Mouse (Mus musculus): ENCODE data around the gene Aldh16a1. TPM values are rescaled to one million over a fixed set of nuclear protein-coding genes. Genes with fewer than 3 reads are reported as not detected.
"Not testable (repeated sequence)": the region's sequence is repeated elsewhere in the genome, so short reads cannot be mapped to it uniquely, and the experiment has no call there.

Aldh16a1 gene
- polyA plus RNA-seq, 1 experiment from 2014 or later: 30.3 TPM

DNA sequence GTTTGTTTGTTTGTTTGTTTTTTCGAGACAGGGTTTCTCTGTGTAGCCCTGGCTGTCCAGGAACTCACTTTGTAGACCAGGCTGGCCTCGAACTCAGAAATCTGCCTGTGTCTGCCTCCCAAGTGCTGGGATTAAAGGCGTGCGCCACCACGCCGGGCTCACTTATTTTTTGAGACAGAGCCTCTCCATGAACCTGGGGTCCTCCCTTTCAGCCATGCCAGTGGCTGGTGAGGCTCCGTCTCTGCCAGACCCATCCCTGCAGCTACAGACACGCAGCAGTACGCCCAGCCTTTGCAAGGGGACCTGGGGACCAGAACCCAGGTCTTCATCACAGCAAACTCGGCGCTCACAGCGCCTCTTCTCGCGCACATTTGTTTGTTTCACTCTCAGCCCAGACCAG is 58.4 kb downstream of the Aldh16a1 start:
- not testable (repeated sequence) for H3K9ac ChIP-seq; DNase-seq; H3K9me3 ChIP-seq (replicated peaks); H3K4me3 ChIP-seq (replicated peaks); H3K36me3 ChIP-seq; H3K4me2 ChIP-seq; H3K27ac ChIP-seq; H3K27me3 ChIP-seq; ATAC-seq (ENCODE audit: low read depth)
- WGBS (ENCODE audit: insufficient replicate concordance): 85% methylated on average over 14 of the region's 14 CpGs
- peaks cover 41% of the 10 kb centered on the region for H3K4me1 ChIP-seq (replicated peaks)

DNA sequence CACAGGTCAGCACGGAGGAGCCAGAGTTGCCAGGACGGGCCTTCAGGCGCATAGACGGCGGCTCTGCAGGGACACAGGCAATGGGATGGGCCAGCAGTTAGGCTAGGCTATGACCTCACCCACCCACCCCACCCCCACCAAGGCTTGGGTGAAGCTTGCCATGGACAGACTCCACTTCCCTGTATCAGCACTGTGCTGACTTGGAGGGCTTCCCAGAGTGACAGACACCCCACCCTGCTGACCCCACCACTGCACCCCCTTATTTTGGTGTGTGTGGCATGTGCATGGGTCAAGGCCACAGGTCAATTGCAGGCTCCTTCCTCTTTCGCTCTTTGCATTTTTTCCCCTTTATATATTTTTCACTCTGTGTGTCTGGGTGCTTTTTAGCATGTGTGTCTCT is 59.0 kb downstream of the Aldh16a1 start:
- Histone ChIP-seq H3K9me3 (replicated peaks) (no peaks in the 10 kb centered on the region), H3K27me3 (no peaks in the 10 kb centered on the region), H3K36me3 (no peaks in the 10 kb centered on the region), H3K4me3 (replicated peaks) (no peak overlapping the region), H3K27ac (no peak overlapping the region), H3K9ac (no peak overlapping the region), H3K4me1 (replicated peaks) (peaks cover 47% of the 10 kb centered on the region), H3K4me2 (no peak overlapping the region)
- no peak for ATAC-seq (ENCODE audit: low read depth)
- no peak for DNase-seq
- 56% methylated on average over 6 of the region's 6 CpGs for WGBS (ENCODE audit: insufficient replicate concordance)

DNA sequence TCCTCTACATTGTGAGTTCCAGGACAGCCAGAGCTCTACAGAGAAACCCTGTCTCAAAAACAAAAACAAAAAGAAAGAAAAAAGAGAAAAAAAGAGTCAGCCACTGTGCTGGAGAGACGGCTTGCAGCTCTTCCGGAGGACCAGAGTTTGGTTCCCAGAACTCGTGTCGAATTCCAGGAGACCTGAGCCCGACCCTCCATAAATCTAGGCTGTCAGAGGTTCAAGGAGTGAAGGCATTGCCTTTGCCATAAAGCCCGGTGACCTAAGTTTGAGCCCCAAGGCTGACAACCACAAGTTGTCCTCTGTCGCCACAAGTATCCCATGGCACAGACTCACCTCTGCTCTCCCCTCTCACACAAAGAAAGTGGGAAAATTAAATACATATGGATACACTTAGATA is 60.3 kb downstream of the Aldh16a1 start:
- no peak for DNase-seq
- H3K9me3 ChIP-seq (replicated peaks): no peaks in the 10 kb centered on the region
- ATAC-seq (ENCODE audit: low read depth): no peak

DNA sequence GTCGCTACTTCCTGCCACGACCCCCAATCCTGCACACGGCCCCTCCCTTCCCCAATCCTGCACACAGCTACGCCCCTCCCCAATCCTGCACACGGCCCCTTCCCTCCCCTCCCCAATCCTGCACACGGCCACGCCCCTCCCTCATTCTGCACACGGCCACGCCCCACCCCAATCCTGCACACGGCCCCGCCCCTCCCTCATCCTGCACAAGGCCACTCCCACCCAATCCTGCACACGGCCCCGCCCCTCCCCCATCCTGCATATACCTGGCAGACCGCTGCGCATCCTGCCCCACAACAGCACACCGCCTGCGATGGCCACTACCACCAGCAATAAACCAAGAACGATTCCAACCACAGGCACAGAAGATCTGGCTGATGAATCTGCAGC is 60.9 kb downstream of the Aldh16a1 start:
- H3K4me2 ChIP-seq: peak overlapping the region; percentile 30
- H3K4me1 ChIP-seq (replicated peaks): peaks cover 54% of the 10 kb centered on the region
- no peak overlapping the region for H3K9ac ChIP-seq
- no peak overlapping the region; the same call in 1 of the 2 replicates for H3K27ac ChIP-seq
- ATAC-seq (ENCODE audit: low read depth): no peak
- H3K36me3 ChIP-seq: no peaks in the 10 kb centered on the region
- no peaks in the 10 kb centered on the region for H3K27me3 ChIP-seq
- WGBS (ENCODE audit: insufficient replicate concordance): 25% methylated on average over 17 of the region's 18 CpGs
- H3K9me3 ChIP-seq (replicated peaks): no peaks in the 10 kb centered on the region
- no peak for DNase-seq
- H3K4me3 ChIP-seq (replicated peaks): no peak overlapping the region

More for the DNA sequence above, 60.3 kb downstream of the Aldh16a1 start:
- Histone ChIP-seq H3K4me2 (no peak overlapping the region), H3K4me1 (replicated peaks) (peaks cover 52% of the 10 kb centered on the region), H3K27ac (no peak overlapping the region; the same call in 1 of the 2 replicates), H3K36me3 (no peaks in the 10 kb centered on the region), H3K4me3 (replicated peaks) (no peak overlapping the region), H3K27me3 (no peaks in the 10 kb centered on the region), H3K9ac (no peak overlapping the region)
- 45% methylated on average over 7 of the region's 7 CpGs for WGBS (ENCODE audit: insufficient replicate concordance)

DNA sequence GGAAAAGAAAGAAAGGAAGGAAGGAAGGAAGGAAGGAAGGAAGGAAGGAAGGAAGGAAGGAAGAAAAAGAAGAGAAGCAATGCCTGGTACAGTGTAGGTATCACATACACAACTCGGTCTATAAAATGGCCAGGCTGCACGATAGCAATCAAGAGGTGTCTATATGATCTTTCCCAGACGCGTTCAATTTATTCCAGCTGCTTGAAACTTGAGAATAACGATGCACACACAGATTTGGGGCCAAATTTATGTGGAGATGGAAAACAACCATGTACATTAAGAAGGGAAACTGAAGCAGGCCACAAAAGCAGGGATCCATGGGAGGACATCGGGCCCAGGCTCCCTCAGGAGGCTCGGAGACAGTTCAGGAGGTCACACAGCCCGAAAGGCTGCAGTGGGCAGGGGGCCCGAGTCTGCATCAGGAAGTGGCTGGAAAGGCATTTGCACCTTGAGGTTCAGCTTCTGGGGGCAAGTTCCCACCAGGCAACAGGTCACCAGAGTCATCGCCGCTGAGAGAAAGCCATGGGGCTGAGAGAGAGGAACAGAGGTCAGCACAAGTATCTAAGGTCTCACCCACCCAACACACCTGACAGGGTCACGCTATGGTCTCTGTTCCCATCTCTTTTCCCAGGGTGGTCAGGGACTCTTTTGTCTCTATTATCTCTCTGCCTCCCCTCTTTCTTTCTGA is 61.4 kb downstream of the Aldh16a1 start:
- DNase-seq (no peak), ATAC-seq (ENCODE audit: low read depth) (no peak)
- WGBS (ENCODE audit: insufficient replicate concordance): 35% methylated on average over 12 of the region's 12 CpGs
- H3K9ac ChIP-seq: no peak overlapping the region
- H3K4me3 ChIP-seq (replicated peaks): no peak overlapping the region
- peak overlapping the region; percentile 63; the same call in 1 of the 2 replicates for H3K27ac ChIP-seq
- H3K27me3 ChIP-seq: no peaks in the 10 kb centered on the region
- H3K4me2 ChIP-seq: peak overlapping the region; percentile 30
- no peaks in the 10 kb centered on the region for H3K9me3 ChIP-seq (replicated peaks)
- peaks cover 56% of the 10 kb centered on the region for H3K4me1 ChIP-seq (replicated peaks)
- no peaks in the 10 kb centered on the region for H3K36me3 ChIP-seq

DNA sequence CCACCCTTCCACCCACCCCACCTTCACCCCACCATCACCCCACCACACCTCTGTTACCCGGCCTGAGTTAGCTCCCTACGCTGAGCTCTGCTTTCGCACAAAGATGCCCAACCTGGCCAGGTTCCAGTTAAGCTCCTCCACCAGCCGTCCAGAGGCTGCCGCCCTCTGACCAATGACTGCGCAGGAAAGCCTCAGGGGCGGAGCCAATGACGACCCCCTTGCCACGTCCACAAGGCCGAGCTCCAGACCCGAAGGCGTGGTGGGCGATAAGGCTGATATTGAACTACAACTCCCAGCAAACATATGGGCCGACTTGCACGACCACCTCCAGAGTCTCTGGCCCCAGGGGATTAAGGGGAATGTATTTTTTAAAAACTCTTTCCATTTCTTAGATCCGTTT is 62.3 kb downstream of the Aldh16a1 start, which contains the start of gene Rcn3:
Rcn3 (minus strand) TSS at position 174 of the 400 bp plus-strand sequence.
- H3K9me3 ChIP-seq (replicated peaks): no peaks in the 10 kb centered on the region
- 1% methylated on average over 16 of the region's 16 CpGs for WGBS (ENCODE audit: insufficient replicate concordance)
- peaks cover 56% of the 10 kb centered on the region for H3K4me1 ChIP-seq (replicated peaks)
- H3K4me2 ChIP-seq: peak within 1 kb of the TSS; percentile 77
- H3K27ac ChIP-seq: peak within 1 kb of the TSS; percentile 63
- 0 out of 2 replicates have a peak, but pooled peaks cover 4% of the 10 kb centered on the region for H3K36me3 ChIP-seq
- peak within 1 kb of the TSS; percentile 59 for H3K9ac ChIP-seq
- ATAC-seq (ENCODE audit: low read depth) (peak; percentile 79), DNase-seq (peak; percentile 80)
- peak within 1 kb of the TSS; percentile 58 for H3K4me3 ChIP-seq (replicated peaks)
- no peaks in the 10 kb centered on the region for H3K27me3 ChIP-seq

DNA sequence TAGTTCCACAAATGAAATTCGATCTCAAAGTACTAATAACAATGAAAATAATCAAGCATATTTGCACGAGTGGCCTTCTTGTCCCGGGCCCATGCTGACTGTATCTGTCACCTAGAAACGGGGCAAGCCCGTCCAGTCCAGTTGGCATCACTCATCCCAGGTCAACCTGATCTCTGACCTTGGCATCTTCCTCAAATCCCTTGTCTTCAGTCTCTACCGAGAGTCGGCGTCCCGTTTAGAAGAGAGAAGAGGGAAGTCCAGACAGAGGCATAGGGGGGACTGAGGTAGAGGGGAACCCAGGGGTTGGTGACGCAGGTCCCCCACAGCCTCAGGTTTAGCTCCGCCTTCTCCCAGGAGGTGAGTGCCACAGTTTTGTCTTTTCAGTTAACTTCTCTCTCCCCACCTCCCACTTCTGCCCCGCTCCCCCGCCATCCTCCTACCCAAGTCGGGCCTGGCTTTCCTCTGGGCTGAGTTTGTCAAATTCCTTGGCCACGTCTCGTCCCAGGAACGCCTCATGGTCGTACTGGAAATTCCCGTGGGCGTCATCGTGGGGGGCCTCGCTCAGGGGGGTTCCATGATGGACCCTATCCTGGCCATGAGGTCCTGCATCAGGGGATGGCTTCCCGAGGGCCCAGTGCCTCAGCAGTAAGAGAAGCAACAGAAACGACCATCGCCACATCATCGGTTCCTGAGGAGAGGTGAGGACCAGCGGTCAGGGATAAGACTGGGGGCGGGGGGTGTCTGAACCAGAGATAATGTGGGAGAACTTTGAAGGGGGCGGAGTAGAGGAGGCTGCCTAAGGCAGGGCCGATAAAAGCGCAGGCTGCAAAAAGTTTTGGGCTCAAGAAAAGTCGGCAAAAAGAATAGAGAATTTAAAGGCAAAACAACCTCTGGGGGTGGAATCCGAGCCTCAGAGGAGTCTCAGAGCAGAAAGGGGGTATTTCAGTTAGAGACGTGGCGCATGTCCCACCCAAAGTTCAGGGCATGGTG is 63.1 kb downstream of the Aldh16a1 start:
- no peaks in the 10 kb centered on the region for H3K9me3 ChIP-seq (replicated peaks)
- H3K27ac ChIP-seq: peak overlapping the region; percentile 60
- ATAC-seq (ENCODE audit: low read depth): peak; percentile 58
- H3K4me3 ChIP-seq (replicated peaks): peak overlapping the region; percentile 58
- WGBS (ENCODE audit: insufficient replicate concordance): 13% methylated on average over 35 of the region's 35 CpGs
- 0 out of 2 replicates have a peak, but pooled peaks cover 6% of the 10 kb centered on the region for H3K36me3 ChIP-seq
- no peaks in the 10 kb centered on the region for H3K27me3 ChIP-seq
- peak overlapping the region; percentile 77 for H3K4me2 ChIP-seq
- H3K9ac ChIP-seq: peak overlapping the region; percentile 59
- H3K4me1 ChIP-seq (replicated peaks): peaks cover 56% of the 10 kb centered on the region
- no peak for DNase-seq

MicroRNA genes within 50 kb of the gene (microRNA counts, 519-probe panel; counts per million panel counts)
- microRNA mmu-miR-150: 2,235 counts per million, percentile 8 among the panel's probes with 10 or more counts

Small RNAs within 50 kb of the gene (microRNA-seq; reads per million reads assigned to microRNA genes)
- gene Mir150: 30.0 reads per million, percentile 38 among the genes with 10 or more reads in this experiment
- 47.3 reads per million, percentile 42 among the genes with 10 or more reads in this experiment for gene Mir5121
- not detected for gene Mir7055

Other genes starting within 250 kb of the Aldh16a1 start
- gene Ap2a1, start 225.1 kb downstream of the Aldh16a1 start, polyA plus RNA-seq (2015; fragmentation: Nextera tagmentation; extraction: Ambion mirVana): 69.5 and 82.4 TPM in 2 replicates
- 0.07 and 0.22 TPM in 2 replicates for gene Tsks, start 211.4 kb downstream of the Aldh16a1 start, polyA plus RNA-seq (2015; fragmentation: Nextera tagmentation; extraction: Ambion mirVana)
- 1.9 and 2.3 TPM in 2 replicates for gene Cpt1c, start 179.7 kb downstream of the Aldh16a1 start, polyA plus RNA-seq (2015; fragmentation: Nextera tagmentation; extraction: Ambion mirVana)
- gene Prmt1, start 168.0 kb downstream of the Aldh16a1 start, polyA plus RNA-seq (2015; fragmentation: Nextera tagmentation; extraction: Ambion mirVana): 214 and 220 TPM in 2 replicates
- 41.0 and 42.4 TPM in 2 replicates for gene Irf3, start 156.9 kb downstream of the Aldh16a1 start, polyA plus RNA-seq (2015; fragmentation: Nextera tagmentation; extraction: Ambion mirVana)
- 18.2 and 20.1 TPM in 2 replicates for gene Bcl2l12, start 155.9 kb downstream of the Aldh16a1 start, polyA plus RNA-seq (2015; fragmentation: Nextera tagmentation; extraction: Ambion mirVana)
- gene Scaf1, start 138.2 kb downstream of the Aldh16a1 start, polyA plus RNA-seq (2015; fragmentation: Nextera tagmentation; extraction: Ambion mirVana): 10.4 and 11.8 TPM in 2 replicates
- 14.4 and 15.0 TPM in 2 replicates for gene Rras, start 136.6 kb downstream of the Aldh16a1 start, polyA plus RNA-seq (2015; fragmentation: Nextera tagmentation; extraction: Ambion mirVana)
- 1.7 and 2.2 TPM in 2 replicates for gene Prr12, start 101.7 kb downstream of the Aldh16a1 start, polyA plus RNA-seq (2015; fragmentation: Nextera tagmentation; extraction: Ambion mirVana)
- gene Nosip, start 92.2 kb downstream of the Aldh16a1 start, polyA plus RNA-seq (2015; fragmentation: Nextera tagmentation; extraction: Ambion mirVana): 31.5 and 32.0 TPM in 2 replicates
- gene Prrg2, start 91.9 kb downstream of the Aldh16a1 start, polyA plus RNA-seq (2015; fragmentation: Nextera tagmentation; extraction: Ambion mirVana): 7.1 and 7.8 TPM in 2 replicates
- gene Rcn3, start 62.4 kb downstream of the Aldh16a1 start, polyA plus RNA-seq (2015; fragmentation: Nextera tagmentation; extraction: Ambion mirVana): 35.6 and 38.7 TPM in 2 replicates
- 29.2 and 31.9 TPM in 2 replicates for gene Fcgrt, start 50.7 kb downstream of the Aldh16a1 start, polyA plus RNA-seq (2015; fragmentation: Nextera tagmentation; extraction: Ambion mirVana)
- gene Rps11, start 30.1 kb downstream of the Aldh16a1 start, polyA plus RNA-seq (2015; fragmentation: Nextera tagmentation; extraction: Ambion mirVana): 1,277 and 1,372 TPM in 2 replicates
- 972 and 1,063 TPM in 2 replicates for gene Rpl13a, start 25.8 kb downstream of the Aldh16a1 start, polyA plus RNA-seq (2015; fragmentation: Nextera tagmentation; extraction: Ambion mirVana)
- 0.12 and 0.37 TPM in 2 replicates for gene Gm45713, start 18.4 kb downstream of the Aldh16a1 start, polyA plus RNA-seq (2015; fragmentation: Nextera tagmentation; extraction: Ambion mirVana)
- 4.5 and 5.4 TPM in 2 replicates for gene Flt3l, start 18.2 kb downstream of the Aldh16a1 start, polyA plus RNA-seq (2015; fragmentation: Nextera tagmentation; extraction: Ambion mirVana)
- gene Pih1d1, start 281 bp downstream of the Aldh16a1 start, polyA plus RNA-seq (2015; fragmentation: Nextera tagmentation; extraction: Ambion mirVana): 51.7 and 54.8 TPM in 2 replicates
- not detected in 2 replicates for gene Slc17a7, start 9.4 kb upstream of the Aldh16a1 start, polyA plus RNA-seq (2015; fragmentation: Nextera tagmentation; extraction: Ambion mirVana)
- not detected in 2 replicates for gene Gfy, start 25.0 kb upstream of the Aldh16a1 start, polyA plus RNA-seq (2015; fragmentation: Nextera tagmentation; extraction: Ambion mirVana)
- not detected in 2 replicates for gene Pth2, start 26.4 kb upstream of the Aldh16a1 start, polyA plus RNA-seq (2015; fragmentation: Nextera tagmentation; extraction: Ambion mirVana)
- 0.07 and 0.14 TPM in 2 replicates for gene Ccdc155, start 50.3 kb upstream of the Aldh16a1 start, polyA plus RNA-seq (2015; fragmentation: Nextera tagmentation; extraction: Ambion mirVana)
- 2.6 and 2.8 TPM in 2 replicates for gene Dkkl1, start 57.6 kb upstream of the Aldh16a1 start, polyA plus RNA-seq (2015; fragmentation: Nextera tagmentation; extraction: Ambion mirVana)
- 11.8 and 12.0 TPM in 2 replicates for gene Tead2, start 61.2 kb upstream of the Aldh16a1 start, polyA plus RNA-seq (2015; fragmentation: Nextera tagmentation; extraction: Ambion mirVana)
- gene Cd37, start 84.5 kb upstream of the Aldh16a1 start, polyA plus RNA-seq (2015; fragmentation: Nextera tagmentation; extraction: Ambion mirVana): 10.3 and 10.8 TPM in 2 replicates
- not detected in 2 replicates for gene Slc6a16, start 86.5 kb upstream of the Aldh16a1 start, polyA plus RNA-seq (2015; fragmentation: Nextera tagmentation; extraction: Ambion mirVana)
- gene Slc6a21, start 122.9 kb upstream of the Aldh16a1 start, polyA plus RNA-seq (2015; fragmentation: Nextera tagmentation; extraction: Ambion mirVana): not detected in 2 replicates
- 0.85 and 1.3 TPM in 2 replicates for gene Trpm4, start 179.2 kb upstream of the Aldh16a1 start, polyA plus RNA-seq (2015; fragmentation: Nextera tagmentation; extraction: Ambion mirVana)
- gene Hrc, start 180.7 kb upstream of the Aldh16a1 start, polyA plus RNA-seq (2015; fragmentation: Nextera tagmentation; extraction: Ambion mirVana): 0.12 and 0.15 TPM in 2 replicates
- gene Ppfia3, start 212.4 kb upstream of the Aldh16a1 start, polyA plus RNA-seq (2015; fragmentation: Nextera tagmentation; extraction: Ambion mirVana): 0.24 and 0.25 TPM in 2 replicates
- gene Lin7b, start 216.0 kb upstream of the Aldh16a1 start, polyA plus RNA-seq (2015; fragmentation: Nextera tagmentation; extraction: Ambion mirVana): not detected in 2 replicates
- gene Snrnp70, start 241.2 kb upstream of the Aldh16a1 start, polyA plus RNA-seq (2015; fragmentation: Nextera tagmentation; extraction: Ambion mirVana): 108 and 129 TPM in 2 replicates